Mouse (Mus musculus) stomach, embryonic 14.5 days (tissue): Measurements from ENCODE around the gene Zfp110. TPM values are rescaled to one million over a fixed set of nuclear protein-coding genes. Genes with fewer than 3 reads are reported as not detected.
A peak's percentile ranks its signal among the peaks of the same experiment; 100 is the strongest.

Source experiments
- ATAC-seq: fragments of 200-750 bp; cut with Nextera tagmentation; 2 replicates; pipeline ENCODE4 v1.8.0; 2017; ENCODE audit warnings: low read depth, moderate TSS enrichment; ENCODE audit not compliant: insufficient number of reproducible peaks, insufficient read depth, low FRiP score
- H3K27ac ChIP-seq: fragments of 300-500 bp; sonication (generic); 2 replicates; pipeline ENCODE4 v1.5.1; 2014; ENCODE audit warnings: mild to moderate bottlenecking, low read length, moderate library complexity, mixed read lengths
- H3K27me3 ChIP-seq: fragments of 300-500 bp; sonication (generic); 2 replicates; pipeline ENCODE4 v1.6.1; 2014; ENCODE audit warnings: low read length, control low read depth, mixed read lengths; ENCODE audit not compliant: control insufficient read depth, insufficient read depth
- H3K36me3 ChIP-seq: fragments of 300-500 bp; sonication (generic); 2 replicates; pipeline ENCODE4 v1.6.1; 2014; ENCODE audit warnings: mild to moderate bottlenecking, control low read depth, low read length, moderate library complexity, mixed read lengths; ENCODE audit not compliant: control insufficient read depth, insufficient read depth
- H3K4me1 ChIP-seq: fragments of 300-500 bp; sonication (generic); 2 replicates; pipeline ENCODE4 v1.6.1; 2014; ENCODE audit warnings: low read length, control low read depth, mixed read lengths; ENCODE audit not compliant: control insufficient read depth, insufficient read depth
- H3K4me2 ChIP-seq: fragments of 300-500 bp; sonication (generic); replicated peaks from 2 replicates; pipeline ENCODE4 v1.6.1; 2014; ENCODE audit warnings: low read depth, low read length, control low read depth
- H3K4me3 ChIP-seq: fragments of 300-500 bp; sonication (generic); 2 replicates; pipeline ENCODE4 v1.5.1; 2014; ENCODE audit warnings: low read depth, low read length, control low read depth
- H3K9ac ChIP-seq: fragments of 300-500 bp; sonication (generic); replicated peaks from 2 replicates; pipeline ENCODE4 v1.6.1; 2014; ENCODE audit warnings: low read depth, mild to moderate bottlenecking, control low read depth, low read length, moderate library complexity, mixed read lengths
- H3K9me3 ChIP-seq: fragments of 300-500 bp; sonication (generic); 2 replicates; pipeline ENCODE4 v1.6.1; 2016; ENCODE audit warnings: low read depth, low read length, control low read depth; ENCODE audit not compliant: control insufficient read depth
- WGBS: fragments of 180-500 bp; shearing (Covaris S2); extraction: QIAGEN DNeasy Blood & Tissue Kit; methylation state at CpG from one replicate; pipeline ENCODE4 v1.1.7; 2014; 5-methylcytosine and 5-hydroxymethylcytosine counted together
- polyA plus RNA-seq: library from polyadenylated mRNA; unstranded; fragments of >200 nt; fragmentation: Nextera tagmentation; extraction: Ambion mirVana; gene quantifications from 2 replicates; pipeline ENCODE4 v1.2.1, GENCODE M21; 2014

Gene Zfp110
- polyA plus RNA-seq, 1 experiment from 2014 or later: 35.7 TPM

DNA sequence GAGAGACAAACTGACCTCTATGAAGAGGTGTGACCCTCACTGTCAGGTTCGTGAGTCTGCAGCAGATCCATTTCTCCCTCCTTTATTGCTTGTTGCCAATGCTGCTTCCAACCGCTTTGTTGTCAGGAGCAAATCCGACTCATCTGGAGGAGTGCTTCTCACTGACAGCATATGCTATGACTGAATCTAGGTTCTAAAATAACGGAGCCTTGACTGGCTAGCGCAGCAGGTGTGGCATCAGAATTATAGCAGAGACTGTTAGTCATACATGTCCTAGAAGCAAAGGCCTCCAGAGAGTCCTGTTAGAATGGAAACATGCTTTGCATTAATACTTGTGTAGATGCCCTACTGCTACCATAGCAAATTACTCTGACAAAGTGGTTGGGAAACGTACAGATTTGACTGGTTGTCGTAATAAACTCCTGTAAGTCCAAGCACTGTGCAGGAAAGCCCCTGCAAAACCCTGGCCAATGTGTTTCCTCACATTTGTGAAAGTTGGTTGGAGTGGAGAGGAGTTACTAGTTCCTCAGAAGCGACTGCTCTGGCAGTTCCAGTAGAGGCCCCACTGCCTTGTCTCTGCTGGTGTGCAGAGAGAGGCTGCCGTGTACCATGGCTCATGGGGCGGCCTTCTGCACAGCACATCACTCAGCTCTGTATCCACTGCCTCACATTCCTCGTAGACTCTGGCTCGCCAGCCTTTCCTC lies 52.2 kb downstream of the Zfp110 start:
- ATAC-seq: no peak
- peaks cover 37% of the 10 kb centered on the region for H3K36me3 ChIP-seq

DNA sequence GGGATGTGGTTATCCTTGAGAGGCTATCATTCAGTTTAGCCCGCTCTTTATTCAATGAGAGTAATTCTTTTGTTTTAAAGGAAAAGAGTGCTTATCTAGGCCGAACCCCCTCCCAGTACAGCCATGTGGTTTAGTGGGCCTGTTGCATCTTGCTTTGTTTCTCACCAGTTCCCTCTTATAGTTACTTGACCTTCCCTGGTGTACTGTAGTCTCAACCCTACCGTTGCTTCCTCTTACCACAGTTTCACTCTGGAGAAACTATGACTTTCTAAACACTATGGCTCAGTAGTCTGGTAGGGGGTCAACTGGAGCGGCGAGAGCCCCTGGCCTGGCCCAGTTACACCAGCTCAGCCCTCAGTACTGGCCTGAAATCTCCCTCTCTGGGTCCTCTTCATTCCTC lies 53.0 kb downstream of the Zfp110 start:
- H3K9me3 ChIP-seq: no peaks in the 10 kb centered on the region
- no peaks in the 10 kb centered on the region for H3K4me1 ChIP-seq
- no peak overlapping the region for H3K27ac ChIP-seq
- H3K4me3 ChIP-seq: no peak overlapping the region
- no peak overlapping the region for H3K4me2 ChIP-seq
- H3K9ac ChIP-seq: no peak overlapping the region
- peaks cover 37% of the 10 kb centered on the region for H3K36me3 ChIP-seq
- WGBS: 93% methylated on average over 5 of the region's 5 CpGs
- H3K27me3 ChIP-seq: no peaks in the 10 kb centered on the region
- no peak for ATAC-seq

More for the DNA sequence above, 52.2 kb downstream of the Zfp110 start:
- H3K27ac ChIP-seq: no peak overlapping the region
- no peak overlapping the region for H3K9ac ChIP-seq
- no peak overlapping the region for H3K4me2 ChIP-seq
- 91% methylated on average over 12 of the region's 12 CpGs for WGBS
- no peak overlapping the region for H3K4me3 ChIP-seq
- peaks cover 4% of the 10 kb centered on the region; the same call in 1 of the 2 replicates for H3K4me1 ChIP-seq
- H3K27me3 ChIP-seq: no peaks in the 10 kb centered on the region
- H3K9me3 ChIP-seq: no peaks in the 10 kb centered on the region

DNA sequence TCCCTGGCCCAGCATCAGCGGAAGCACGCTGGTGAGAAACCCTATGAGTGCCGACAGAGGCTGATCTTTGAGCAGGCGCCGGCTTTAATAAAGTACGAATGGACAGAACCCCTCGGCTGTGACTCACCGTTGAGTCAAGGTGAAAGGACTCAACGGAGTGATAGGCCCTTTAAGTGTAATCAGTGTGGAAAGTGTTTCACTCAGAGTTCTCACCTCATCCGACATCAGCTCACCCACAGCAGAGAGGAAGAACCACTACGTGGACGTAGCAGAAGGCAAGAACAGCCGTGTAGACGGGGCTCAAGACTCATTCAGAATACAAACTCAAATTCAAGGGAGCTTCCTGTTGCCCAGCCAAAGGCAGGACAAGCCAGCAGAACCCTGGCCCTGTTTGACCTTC lies 56.4 kb downstream of the Zfp110 start:
- Histone ChIP-seq H3K9ac (no peak overlapping the region), H3K27ac (no peak overlapping the region), H3K9me3 (no peaks in the 10 kb centered on the region), H3K27me3 (no peaks in the 10 kb centered on the region), H3K4me3 (no peak overlapping the region), H3K4me2 (no peak overlapping the region), H3K36me3 (peaks cover 30% of the 10 kb centered on the region), H3K4me1 (no peaks in the 10 kb centered on the region)
- no peak for ATAC-seq
- 91% methylated on average over 14 of the region's 14 CpGs for WGBS

DNA sequence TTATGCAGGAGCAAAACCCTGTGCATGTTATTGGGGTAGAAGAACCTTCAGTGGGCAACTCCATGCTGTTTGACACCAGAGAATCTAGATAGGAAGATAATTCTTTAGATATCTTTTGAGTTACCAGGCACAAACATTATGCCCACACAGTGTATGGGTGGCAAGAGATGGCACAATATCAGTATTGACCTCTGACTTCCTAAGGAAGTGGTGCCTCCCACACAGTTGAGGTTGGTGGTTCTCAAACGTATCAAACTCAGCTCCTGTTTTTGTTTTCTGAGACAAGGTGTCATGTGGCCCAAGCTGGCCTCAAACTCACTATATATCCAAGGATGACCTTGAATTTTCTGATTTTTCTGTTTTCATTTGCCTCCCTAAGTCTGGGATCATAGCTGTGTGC lies 56.8 kb downstream of the Zfp110 start:
- H3K27ac ChIP-seq: no peak overlapping the region
- no peaks in the 10 kb centered on the region for H3K4me1 ChIP-seq
- no peak for ATAC-seq
- no peak overlapping the region for H3K9ac ChIP-seq
- H3K9me3 ChIP-seq: no peaks in the 10 kb centered on the region
- WGBS: 77% methylated on average over 1 of the region's 1 CpGs
- no peak overlapping the region for H3K4me2 ChIP-seq
- H3K36me3 ChIP-seq: peaks cover 26% of the 10 kb centered on the region
- H3K4me3 ChIP-seq: no peak overlapping the region
- H3K27me3 ChIP-seq: no peaks in the 10 kb centered on the region

DNA sequence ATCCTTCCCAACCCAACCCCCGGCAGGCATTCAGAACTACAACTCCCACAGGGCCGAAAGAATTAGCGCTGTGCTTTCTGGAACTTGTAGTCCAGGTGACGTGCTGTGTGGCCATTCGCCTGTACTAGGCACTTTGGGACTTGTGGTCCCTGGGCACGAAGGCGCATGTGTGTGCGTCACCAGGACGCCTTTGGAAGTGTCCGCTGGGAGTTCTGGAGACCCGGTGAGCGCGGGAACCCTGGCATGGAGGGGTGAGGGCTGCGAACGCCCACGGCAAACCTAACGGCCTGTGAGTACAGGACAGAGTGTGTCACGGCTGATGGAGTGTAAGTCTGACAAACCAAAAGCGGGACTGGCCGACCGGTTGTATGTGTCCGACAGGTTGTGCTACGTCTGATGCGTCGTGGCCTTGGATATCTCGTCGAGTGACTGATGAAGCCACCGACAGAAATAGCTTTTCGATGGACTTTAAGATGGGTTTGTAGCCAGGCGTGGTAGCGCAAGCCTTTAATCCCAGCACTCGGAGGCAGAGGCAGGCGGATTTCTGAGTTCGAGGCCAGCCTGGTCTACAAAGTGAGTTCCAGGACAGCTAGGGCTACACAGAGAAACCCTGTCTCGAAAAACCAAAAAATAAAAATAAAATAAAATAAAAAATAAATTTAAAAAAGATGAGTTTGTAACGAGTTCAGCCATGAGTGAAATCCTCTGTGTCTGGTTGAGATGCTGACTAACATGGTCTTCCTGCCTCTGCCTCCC lies 63.3 kb downstream of the Zfp110 start, which contains the start of gene Zscan22:
Gene Zscan22, plus strand, starts transcription at position 161 of the 756 bp plus-strand sequence.
- Histone ChIP-seq H3K4me3 (peak within 1 kb of the TSS; percentile 76), H3K36me3 (peaks cover 4% of the 10 kb centered on the region; the same call in 1 of the 2 replicates), H3K9me3 (no peaks in the 10 kb centered on the region), H3K4me2 (peak within 1 kb of the TSS; percentile 50), H3K9ac (peak within 1 kb of the TSS; percentile 38; the same call in 1 of the 2 replicates), H3K27me3 (no peaks in the 10 kb centered on the region), H3K27ac (no peak within 1 kb of the TSS; the same call in 1 of the 2 replicates), H3K4me1 (peaks cover 5% of the 10 kb centered on the region; the same call in 1 of the 2 replicates)
- WGBS: 7% methylated on average over 36 of the region's 36 CpGs
- ATAC-seq: peak; percentile 99

Other genes with a start within 250 kb of the Zfp110 start
- gene Vmn2r53, start 226.0 kb upstream of the Zfp110 start, polyA plus RNA-seq: 0.03 TPM in 1 of 2 replicates, not detected in the other
- gene Vmn2r54, start 194.4 kb upstream of the Zfp110 start, polyA plus RNA-seq: not detected in 2 replicates
- not detected in 2 replicates for gene Vmn2r55, start 149.8 kb upstream of the Zfp110 start, polyA plus RNA-seq
- gene Vmn2r56, start 99.8 kb upstream of the Zfp110 start, polyA plus RNA-seq: not detected in 2 replicates
- 8.2 and 10.5 TPM in 2 replicates for gene Zscan18, start 31.1 kb upstream of the Zfp110 start, polyA plus RNA-seq
- gene Zfp329, start 15.9 kb upstream of the Zfp110 start, polyA plus RNA-seq: 23.9 and 24.4 TPM in 2 replicates
- 4.5 and 4.6 TPM in 2 replicates for gene Zfp128, start 46.4 kb downstream of the Zfp110 start, polyA plus RNA-seq
- 22.4 and 23.0 TPM in 2 replicates for gene Zscan22, start 63.1 kb downstream of the Zfp110 start, polyA plus RNA-seq
- 1,309 and 1,442 TPM in 2 replicates for gene Rps5, start 87.5 kb downstream of the Zfp110 start, polyA plus RNA-seq
- gene Rnf225, start 92.7 kb downstream of the Zfp110 start, polyA plus RNA-seq: 0.97 and 1.4 TPM in 2 replicates
- 9.4 and 9.7 TPM in 2 replicates for gene Zfp324, start 131.1 kb downstream of the Zfp110 start, polyA plus RNA-seq
- gene Zfp446, start 143.1 kb downstream of the Zfp110 start, polyA plus RNA-seq: 8.7 and 9.2 TPM in 2 replicates
- not detected in 2 replicates for gene Slc27a5, start 163.4 kb downstream of the Zfp110 start, polyA plus RNA-seq
- gene Trim28, start 164.4 kb downstream of the Zfp110 start, polyA plus RNA-seq: 386 and 397 TPM in 2 replicates
- gene Zbtb45, start 175.3 kb downstream of the Zfp110 start, polyA plus RNA-seq: 21.3 and 21.8 TPM in 2 replicates
- gene Chmp2a, start 200.0 kb downstream of the Zfp110 start, polyA plus RNA-seq: 150 and 157 TPM in 2 replicates
- gene Ube2m, start 203.5 kb downstream of the Zfp110 start, polyA plus RNA-seq: 56.6 and 59.6 TPM in 2 replicates
- gene Mzf1, start 220.0 kb downstream of the Zfp110 start, polyA plus RNA-seq: 3.1 and 3.4 TPM in 2 replicates